Mouse (Mus musculus) lung, embryonic 14.5 days (tissue): ENCODE results near the gene Tmem127. TPM values are rescaled to one million over a fixed set of nuclear protein-coding genes. Genes with fewer than 3 reads are reported as not detected.
"Not testable (repeated sequence)": the region's sequence is repeated elsewhere in the genome, so short reads cannot be mapped to it uniquely, and the experiment has no call there.

Source experiments
- ATAC-seq: fragments of 200-750 bp; cut with Nextera tagmentation; 2 replicates; pipeline ENCODE4 v1.8.0; 2017; ENCODE audit warnings: mild to moderate bottlenecking, moderate TSS enrichment, moderate library complexity; ENCODE audit not compliant: insufficient read depth
- DNase-seq: peaks from one replicate; pipeline ENCODE4 v3.0.0-alpha.2; 2015
- H3K27ac ChIP-seq: fragments of 300-500 bp; sonication (generic); 2 replicates; pipeline ENCODE4 v1.5.1; 2014; ENCODE audit warnings: low read depth, mild to moderate bottlenecking, moderate library complexity
- H3K27me3 ChIP-seq: fragments of 300-500 bp; sonication (generic); 2 replicates; pipeline ENCODE4 v1.6.1; 2014; ENCODE audit warnings: low read length, control low read depth; ENCODE audit not compliant: insufficient read depth
- H3K36me3 ChIP-seq: fragments of 300-500 bp; sonication (generic); 2 replicates; pipeline ENCODE4 v1.6.1; 2014; ENCODE audit warnings: control low read depth; ENCODE audit not compliant: insufficient read depth
- H3K4me1 ChIP-seq: fragments of 300-500 bp; sonication (generic); 2 replicates; pipeline ENCODE4 v1.6.1; 2014; ENCODE audit warnings: antibody characterized with exemption, control low read depth; ENCODE audit not compliant: insufficient read depth
- H3K4me2 ChIP-seq: fragments of 300-500 bp; sonication (generic); 2 replicates; pipeline ENCODE4 v1.6.1; 2014; ENCODE audit warnings: mild to moderate bottlenecking
- H3K4me3 ChIP-seq: fragments of 300-500 bp; sonication (generic); 2 replicates; pipeline ENCODE4 v1.5.1; 2014; ENCODE audit warnings: low read depth, low read length
- H3K9ac ChIP-seq: fragments of 300-500 bp; sonication (generic); 2 replicates; pipeline ENCODE4 v1.6.1; 2014
- H3K9me3 ChIP-seq: fragments of 300-500 bp; sonication (generic); 2 replicates; pipeline ENCODE4 v1.6.1; 2016; ENCODE audit warnings: low read depth, low read length, control low read depth
- CTCF ChIP-seq: IDR thresholded peaks from 2 replicates; pipeline ENCODE4 v1.5.1; 2016; ENCODE audit warnings: antibody characterized with exemption, low read depth
- WGBS: fragments of 180-500 bp; shearing (Covaris S2); extraction: QIAGEN DNeasy Blood & Tissue Kit; methylation state at CpG from one replicate; pipeline ENCODE4 v1.1.7; 2014; 5-methylcytosine and 5-hydroxymethylcytosine counted together
- polyA plus RNA-seq: library from polyadenylated mRNA; unstranded; fragments of >200 nt; fragmentation: Nextera tagmentation; extraction: Ambion mirVana; gene quantifications from 2 replicates; pipeline ENCODE4 v1.2.1, GENCODE M21; 2014

Gene Tmem127
- polyA plus RNA-seq, 1 experiment from 2014 or later: 22.6 TPM

- Histone ChIP-seq H3K27me3 (no peaks in the 10 kb centered on the region), H3K9ac (no peak overlapping the region), H3K36me3 (0 out of 2 replicates have a peak, but pooled peaks cover 7% of the 10 kb centered on the region), H3K4me1 (no peaks in the 10 kb centered on the region), H3K4me3 (no peak overlapping the region), H3K27ac (no peak overlapping the region), H3K9me3 (no peaks in the 10 kb centered on the region), H3K4me2 (no peak overlapping the region)
- TF ChIP-seq CTCF: no peak
- WGBS: 78% methylated on average over 5 of the region's 5 CpGs
- no peak for ATAC-seq
- DNase-seq: no peak
These were observed 28.0 kb downstream of the Tmem127 start for GRCm38 (mm10) chr2:127275551-127276320.

- H3K27ac ChIP-seq: no peak overlapping the region
- H3K27me3 ChIP-seq: no peaks in the 10 kb centered on the region
- H3K4me3 ChIP-seq: no peak overlapping the region
- TF ChIP-seq CTCF: no peak
- H3K9ac ChIP-seq: no peak overlapping the region
- no peak overlapping the region for H3K4me2 ChIP-seq
- no peaks in the 10 kb centered on the region for H3K36me3 ChIP-seq
- no peak for DNase-seq
- H3K9me3 ChIP-seq: no peaks in the 10 kb centered on the region
- H3K4me1 ChIP-seq: no peaks in the 10 kb centered on the region
- no peak for ATAC-seq
These were observed 30.5 kb downstream of the Tmem127 start for GRCm38 (mm10) chr2:127278162-127278561.

DNA sequence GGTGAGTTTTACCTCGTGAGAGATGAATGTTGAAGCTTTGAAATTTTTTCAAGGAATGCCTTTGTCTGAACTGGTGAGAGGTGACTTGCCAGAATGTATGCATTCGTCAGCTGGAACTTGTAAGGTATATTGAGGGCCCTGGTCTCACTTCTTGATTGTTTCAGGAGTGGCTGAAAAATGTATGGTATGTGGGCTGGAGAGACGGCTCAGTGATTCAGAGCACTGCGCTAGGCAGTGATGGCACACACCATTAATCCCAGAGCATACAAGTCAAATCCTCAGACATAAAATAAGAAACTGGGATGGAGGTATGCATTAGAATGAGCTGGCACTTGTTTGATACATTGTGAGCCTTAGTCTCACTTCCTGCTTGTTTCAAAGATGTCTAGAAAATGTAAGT is 44.5 kb downstream of the Tmem127 start:
- 64% methylated on average over 4 of the region's 4 CpGs for WGBS
- ATAC-seq: no peak

GRCm38 (mm10) chr2:127297001-127297805 is 49.5 kb downstream of the Tmem127 start:
- no peak for DNase-seq
- TF ChIP-seq CTCF: no peak
- no peak for ATAC-seq
- no peak overlapping the region for H3K4me3 ChIP-seq
- H3K4me1 ChIP-seq: no peaks in the 10 kb centered on the region
- no peaks in the 10 kb centered on the region for H3K27me3 ChIP-seq
- H3K9ac ChIP-seq: no peak overlapping the region
- peaks cover 83% of the 10 kb centered on the region for H3K36me3 ChIP-seq
- H3K9me3 ChIP-seq: no peaks in the 10 kb centered on the region
- no peak overlapping the region for H3K4me2 ChIP-seq
- 93% methylated on average over 7 of the region's 7 CpGs for WGBS
- H3K27ac ChIP-seq: no peak overlapping the region

More for the DNA sequence above, 44.5 kb downstream of the Tmem127 start:
- no peak overlapping the region for H3K4me3 ChIP-seq
- H3K27me3 ChIP-seq: no peaks in the 10 kb centered on the region
- no peak for DNase-seq
- H3K4me1 ChIP-seq: no peaks in the 10 kb centered on the region
- no peaks in the 10 kb centered on the region for H3K9me3 ChIP-seq
- H3K9ac ChIP-seq: no peak overlapping the region
- H3K36me3 ChIP-seq: peaks cover 70% of the 10 kb centered on the region
- no peak for TF ChIP-seq CTCF
- H3K27ac ChIP-seq: 0 out of 2 replicates have a peak overlapping the region, but pooled peaks have one; percentile 24
- H3K4me2 ChIP-seq: no peak overlapping the region

- no peaks in the 10 kb centered on the region for H3K9me3 ChIP-seq
- no peak overlapping the region for H3K4me2 ChIP-seq
- DNase-seq (no peak), ATAC-seq (no peak)
- TF ChIP-seq CTCF: no peak
- 93% methylated on average over 1 of the region's 1 CpGs for WGBS
- H3K9ac ChIP-seq: no peak overlapping the region
- no peak overlapping the region for H3K4me3 ChIP-seq
- no peaks in the 10 kb centered on the region for H3K4me1 ChIP-seq
- H3K27me3 ChIP-seq: no peaks in the 10 kb centered on the region
- H3K27ac ChIP-seq: no peak overlapping the region
- H3K36me3 ChIP-seq: peaks cover 77% of the 10 kb centered on the region
These were observed 50.3 kb downstream of the Tmem127 start for GRCm38 (mm10) chr2:127298056-127298455.

GRCm38 (mm10) chr2:127300701-127301100 is 53.0 kb downstream of the Tmem127 start:
- H3K27ac ChIP-seq: no peak overlapping the region
- H3K9ac ChIP-seq: no peak overlapping the region
- ATAC-seq (no peak), DNase-seq (no peak)
- WGBS: 83% methylated on average over 3 of the region's 3 CpGs
- H3K9me3 ChIP-seq: no peaks in the 10 kb centered on the region
- H3K4me2 ChIP-seq: no peak overlapping the region
- no peak overlapping the region for H3K4me3 ChIP-seq
- peaks cover 56% of the 10 kb centered on the region for H3K36me3 ChIP-seq
- H3K27me3 ChIP-seq: no peaks in the 10 kb centered on the region
- no peaks in the 10 kb centered on the region for H3K4me1 ChIP-seq
- no peak for TF ChIP-seq CTCF

GRCm38 (mm10) chr2:127301883-127302282 is 54.2 kb downstream of the Tmem127 start:
- ATAC-seq: no peak
- 91% methylated on average over 3 of the region's 3 CpGs for whole genome bisulfite sequencing
- H3K9ac ChIP-seq: no peak overlapping the region
- no peaks in the 10 kb centered on the region for H3K4me1 ChIP-seq
- no peaks in the 10 kb centered on the region for H3K27me3 ChIP-seq
- no peak overlapping the region for H3K27ac ChIP-seq
- no peak overlapping the region for H3K4me3 ChIP-seq
- H3K9me3 ChIP-seq: no peaks in the 10 kb centered on the region
- no peak for TF ChIP-seq CTCF
- no peak overlapping the region for H3K4me2 ChIP-seq
- no peak for DNase-seq
- H3K36me3 ChIP-seq: peaks cover 44% of the 10 kb centered on the region

DNA sequence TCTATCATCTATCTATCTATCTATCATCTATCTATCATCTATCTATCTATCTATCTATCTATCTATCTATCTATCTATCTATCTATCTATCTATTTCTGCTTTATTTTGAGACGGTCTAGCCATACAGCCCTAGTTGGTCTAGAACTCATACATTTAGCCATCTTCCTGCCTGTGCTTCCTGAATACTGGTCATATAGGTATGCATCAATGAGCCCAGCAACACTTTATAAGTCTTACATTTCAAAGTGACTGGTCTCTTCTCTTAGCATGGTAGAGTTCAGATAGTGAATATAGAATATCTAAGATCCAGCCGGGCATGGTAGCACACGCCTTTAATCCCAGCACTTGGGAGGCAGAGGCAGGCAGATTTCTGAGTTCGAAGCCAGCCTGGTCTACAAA is 56.5 kb downstream of the Tmem127 start:
- not testable (repeated sequence) for H3K27ac ChIP-seq, H3K9me3 ChIP-seq, ATAC-seq, DNase-seq, H3K4me1 ChIP-seq, H3K4me3 ChIP-seq, H3K4me2 ChIP-seq, H3K27me3 ChIP-seq, H3K9ac ChIP-seq
- peaks cover 21% of the 10 kb centered on the region for H3K36me3 ChIP-seq
- 90% methylated on average over 4 of the region's 4 CpGs for WGBS
